In genomic region chr5:99973941-99974340, GRCm38 (mm10) we compare ENCODE assay signal across 8 mouse cellular contexts. TPM values are rescaled to one million over a fixed set of nuclear protein-coding genes. Genes with fewer than 3 reads are reported as not detected.
DNase-seq lines count a peak whose midpoint lies in the region; ATAC-seq lines count a peak whose summit lies in the region.

No protein-coding gene starts in this region.

- WGBS in heart, embryonic 11.5 days (ENCODE audit: insufficient replicate concordance) = 13% methylated on average over 2 of the region's 2 CpGs
- WGBS in intestine, embryonic 14.5 days = 16% methylated on average over 2 of the region's 2 CpGs

- H3K4me1 ChIP-seq in heart, embryonic 11.5 days (ENCODE audit: control insufficient read depth, insufficient read depth, low read length) = peaks cover 29% of the 10 kb centered on the region
- peaks cover 28% of the 10 kb centered on the region for H3K4me1 ChIP-seq in intestine, embryonic 14.5 days (replicated peaks; ENCODE audit: control insufficient read depth, insufficient read depth, low read length)

- peak overlapping the region; percentile 50 for H3K4me2 ChIP-seq in heart, embryonic 11.5 days
- peak overlapping the region; percentile 30; the same call in 1 of the 2 replicates for H3K4me2 ChIP-seq in intestine, embryonic 14.5 days (ENCODE audit: low read length)

- no peak overlapping the region for H3K9ac ChIP-seq in heart, embryonic 11.5 days (ENCODE audit: low read depth, low read length)
- H3K9ac ChIP-seq in intestine, embryonic 14.5 days (ENCODE audit: low read length) = no peak overlapping the region

- peaks cover 3% of the 10 kb centered on the region; the same call in 1 of the 2 replicates for H3K36me3 ChIP-seq in heart, embryonic 11.5 days (ENCODE audit: control insufficient read depth, insufficient read depth, low read length)
- H3K36me3 ChIP-seq in intestine, embryonic 14.5 days (ENCODE audit: control insufficient read depth, insufficient read depth, low read length) = peaks cover 33% of the 10 kb centered on the region

- no peak for ATAC-seq in heart, embryonic 11.5 days (replicated peaks; ENCODE audit: insufficient number of reproducible peaks, low FRiP score, low TSS enrichment)
- ATAC-seq in intestine, embryonic 14.5 days (replicated peaks; ENCODE audit: low FRiP score, low TSS enrichment, low read depth) = no peak
- ATAC-seq in activated CD4-positive, CD25-positive, alpha-beta regulatory T cell, adult 4 months = no peak

- intact Hi-C loops in heart, postnatal 36 days (cut with DNase I) = loop anchor here (10.0 kb wide), 1 partner anchor 531 kb away; the partner anchor contains the start of gene Lin54

- DNase-seq in heart, postnatal 36 days = no peak
- DNase-seq in 3T3-L1 (ENCODE audit: low read depth, low spot score) (peak; percentile 74), MN1 (ENCODE audit: low spot score) (no peak)
- DNase-seq in adrenal gland, postnatal 14 days = peak; percentile 41
- peak; percentile 43 for DNase-seq in intestine, embryonic 14.5 days (ENCODE audit: low spot score)
- DNase-seq in spleen, postnatal 36 days (ENCODE audit: low spot score in 2 of 2) = no peak

- H3K4me3 ChIP-seq in heart, embryonic 11.5 days (ENCODE audit: low read depth, low read length) = no peak overlapping the region
- 0 out of 2 replicates have a peak overlapping the region, but pooled peaks have one; percentile 1 for H3K4me3 ChIP-seq in intestine, embryonic 14.5 days (ENCODE audit: low read depth, low read length)

- H3K27ac ChIP-seq in heart, embryonic 11.5 days (ENCODE audit: low read depth, low read length) = no peak overlapping the region
- no peak overlapping the region for H3K27ac ChIP-seq in intestine, embryonic 14.5 days (ENCODE audit: low read depth)

- no peaks in the 10 kb centered on the region for H3K27me3 ChIP-seq in heart, embryonic 11.5 days (ENCODE audit: control insufficient read depth, insufficient read depth, low read length)
- H3K27me3 ChIP-seq in intestine, embryonic 14.5 days (replicated peaks; ENCODE audit: control insufficient read depth, insufficient read depth, low read length) = no peaks in the 10 kb centered on the region

- no peaks in the 10 kb centered on the region for H3K9me3 ChIP-seq in heart, embryonic 11.5 days (replicated peaks; ENCODE audit: control insufficient read depth, low read length)
- no peaks in the 10 kb centered on the region for H3K9me3 ChIP-seq in intestine, embryonic 14.5 days (ENCODE audit: control insufficient read depth, low read length)

RNA-seq across cellular contexts. Expression of gene Hnrnpd, which starts 4.8 kb away (rescaled TPM):
- polyA plus RNA-seq in heart, embryonic 11.5 days (2014; fragmentation: Nextera tagmentation; extraction: Ambion mirVana) = 113 and 120 TPM in 2 replicates
- 10 to 100 TPM; 69.5 to 86.9 TPM for total RNA-seq in heart, postnatal 36 days (2021)
- 175 and 223 TPM in 2 replicates for total RNA-seq in adrenal gland, postnatal 14 days (2021)
- 142 and 148 TPM in 2 replicates for polyA plus RNA-seq in intestine, embryonic 14.5 days (2014; fragmentation: Nextera tagmentation; extraction: Ambion mirVana)
- 10 to 100 TPM; 36.0 to 66.4 TPM for polyA plus RNA-seq in activated CD4-positive, CD25-positive, alpha-beta regulatory T cell, adult 4 months (2017; shearing (Covaris generic))

RNA-seq across cellular contexts. Expression of gene 4930524J08Rik, which starts 4.9 kb away (rescaled TPM):
- polyA plus RNA-seq in heart, embryonic 11.5 days (2014; fragmentation: Nextera tagmentation; extraction: Ambion mirVana) = 1.5 and 1.7 TPM in 2 replicates
- total RNA-seq in heart, postnatal 36 days (2021) = under 1 TPM in 1 of 2 experiments, not detected in 1; 0.79 TPM
- 3.1 and 4.1 TPM in 2 replicates for total RNA-seq in adrenal gland, postnatal 14 days (2021)
- 1.6 and 3.2 TPM in 2 replicates for polyA plus RNA-seq in intestine, embryonic 14.5 days (2014; fragmentation: Nextera tagmentation; extraction: Ambion mirVana)
- polyA plus RNA-seq in activated CD4-positive, CD25-positive, alpha-beta regulatory T cell, adult 4 months (2017; shearing (Covaris generic)) = not detected

Comparison
In these comparisons a context has a peak if more than half of its experiments do, and no peak if none do; other contexts are left out.
1. DNase-seq: peak in 3T3-L1 (single experiment), adrenal gland, postnatal 14 days (single experiment) and intestine, embryonic 14.5 days (single experiment); none in heart, postnatal 36 days (0 of 2), MN1 (single experiment) and spleen, postnatal 36 days (0 of 2).